Mouse (Mus musculus): ENCODE measurements at regions not wholly inside any gene's neighbourhood (a gene's known extent, or its start where the extent isn't known, plus 50 kb on each side); places are given as distances from the start of the nearest gene placed in this dataset.

DNA sequence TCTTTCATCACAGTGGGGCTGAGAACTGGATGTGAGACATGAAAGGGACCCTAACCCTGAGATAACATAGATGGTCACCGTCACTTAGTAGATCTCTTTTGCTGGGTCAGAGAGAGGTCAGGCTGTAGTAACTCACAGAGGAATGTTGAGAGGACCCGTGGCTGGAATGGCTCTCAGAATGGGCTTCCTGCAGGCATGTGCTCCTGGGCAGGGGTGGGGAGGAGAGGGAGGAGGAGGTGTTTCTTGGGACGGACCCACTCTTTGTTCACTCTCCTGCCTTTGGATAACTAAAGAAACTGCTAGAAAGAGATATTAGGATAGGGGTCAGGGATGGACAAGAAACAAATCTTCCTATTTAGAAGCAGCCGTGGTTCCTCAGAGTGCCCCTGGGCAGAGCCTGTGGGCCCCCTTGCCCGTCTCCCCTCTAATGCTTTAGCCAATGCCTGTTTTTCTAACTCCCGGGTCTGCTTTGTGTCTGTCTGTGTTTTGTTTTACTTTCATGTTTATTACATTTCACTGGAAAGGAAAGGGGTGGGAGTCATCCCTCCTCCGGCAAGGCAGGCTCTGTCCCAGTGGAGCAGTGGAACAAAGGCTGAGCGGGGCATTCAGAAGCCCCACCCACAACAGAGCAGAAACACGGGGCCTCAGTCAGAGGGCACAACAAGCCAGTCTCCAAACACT, 58.9 kb upstream of the Ppp2r5a start:
- TF ChIP-seq CTCF (IDR thresholded peaks at IDR 0.05; ENCODE audit: insufficient read depth, low read depth, low read length) (no peak), POLR2A (IDR thresholded peaks at IDR 0.05; ENCODE audit: insufficient read depth, low read depth, low read length) (no peak)

Measured in olfactory bulb, adult 2 months (tissue).